Comparison of ENCODE assay signal across 25 mouse cellular contexts in the genomic region with DNA sequence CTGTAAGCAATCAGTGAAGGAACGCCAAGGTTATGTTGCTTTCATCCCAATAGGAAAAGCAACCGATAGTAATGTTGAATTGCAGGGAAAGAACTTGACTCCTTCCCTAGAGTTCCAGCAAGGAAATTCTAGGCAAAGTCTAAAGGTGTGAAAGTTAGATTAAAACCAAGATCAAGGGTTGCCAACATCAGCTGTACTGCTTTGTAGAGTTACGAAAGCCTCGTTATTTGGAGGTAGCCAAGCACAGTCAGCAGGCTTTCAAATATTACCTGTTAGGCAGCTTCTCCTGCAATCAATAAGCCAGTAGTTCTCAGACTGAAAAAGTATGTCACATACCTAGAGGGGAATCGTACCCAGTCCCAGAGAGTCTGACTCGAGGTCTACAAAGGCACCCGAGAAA. TPM values are rescaled to one million over a fixed set of nuclear protein-coding genes. Genes with fewer than 3 reads are reported as not detected.
A peak's percentile ranks its signal among the peaks of the same experiment; 100 is the strongest.
DNase-seq lines count a peak whose midpoint lies in the region; ATAC-seq and TF ChIP-seq lines count a peak whose summit lies in the region.
"Had no signal": no experiment of that assay in that cellular context is flagged by ENCODE, and none has a peak within 500 bp of the region (broad histone marks: within the 10 kb centered on the region; RNA-seq: fewer than 3 reads in every experiment).

No protein-coding gene starts in this region.

- H3K9ac ChIP-seq in intestine, embryonic 16.5 days (ENCODE audit: low read depth, low read length) = no peak overlapping the region
- H3K9ac ChIP-seq in intestine, postnatal 0 days (ENCODE audit: low read depth, low read length) = no peak overlapping the region
- H3K9ac ChIP-seq: embryonic facial prominence, embryonic 12.5 days; embryonic facial prominence, embryonic 15.5 days; forebrain, embryonic 12.5 days; heart, embryonic 13.5 days; hindbrain, embryonic 14.5 days had no signal

- 88% methylated on average over 7 of the region's 7 CpGs for WGBS in intestine, embryonic 16.5 days
- 65% methylated on average over 7 of the region's 7 CpGs for WGBS in intestine, postnatal 0 days
- 94% methylated on average over 7 of the region's 7 CpGs for WGBS in limb, embryonic 10.5 days

- H3K4me2 ChIP-seq in intestine, embryonic 16.5 days (ENCODE audit: low read depth, low read length) = no peak overlapping the region
- no peak overlapping the region for H3K4me2 ChIP-seq in intestine, postnatal 0 days (replicated peaks; ENCODE audit: low read depth)
- H3K4me2 ChIP-seq: embryonic facial prominence, embryonic 12.5 days; embryonic facial prominence, embryonic 15.5 days; forebrain, embryonic 12.5 days; heart, embryonic 13.5 days; hindbrain, embryonic 14.5 days had no signal

- TF ChIP-seq CTCF in intestine, postnatal 0 days (IDR thresholded peaks at IDR 0.05; ENCODE audit: low read depth) = no peak

- no peaks in the 10 kb centered on the region for H3K36me3 ChIP-seq in intestine, embryonic 16.5 days (ENCODE audit: control insufficient read depth, insufficient read depth, low read length)
- H3K36me3 ChIP-seq in intestine, postnatal 0 days (ENCODE audit: control insufficient read depth, insufficient read depth) = no peaks in the 10 kb centered on the region
- no peaks in the 10 kb centered on the region for H3K36me3 ChIP-seq in limb, embryonic 10.5 days
- H3K36me3 ChIP-seq: embryonic facial prominence, embryonic 12.5 days; embryonic facial prominence, embryonic 15.5 days; forebrain, embryonic 12.5 days; heart, embryonic 10.5 days; heart, embryonic 13.5 days had no signal

- ATAC-seq in intestine, embryonic 16.5 days = peak; percentile 50; the same call in 1 of the 2 replicates
- ATAC-seq in intestine, postnatal 0 days = no peak
- ATAC-seq: forebrain, embryonic 16.5 days; hindbrain, postnatal 0 days had no signal

- peak; percentile 82 for DNase-seq in kidney, adult 9 months
- no peak for DNase-seq in kidney, adult 18-20 months
- peak; percentile 37 for DNase-seq in fat pad, adult 2 months (ENCODE audit: extremely low read depth, low read depth, low spot score)
- peak; percentile 19 for DNase-seq in limb, embryonic 10.5 days (ENCODE audit: low spot score)
- DNase-seq: adrenal gland, adult 2 months; adrenal gland, postnatal 14 days; cerebellum, adult 11 months; cerebellum, adult 2 months; cerebellum, adult 9-11 months; cerebellum, postnatal 25 days; gastrocnemius, postnatal 14 days; heart, adult 2 months; heart, postnatal 14 days; heart, postnatal 4 days had no signal

- H3K9me3 ChIP-seq in intestine, embryonic 16.5 days (ENCODE audit: control insufficient read depth, low read length) = no peaks in the 10 kb centered on the region
- H3K9me3 ChIP-seq in intestine, postnatal 0 days (ENCODE audit: control insufficient read depth) = no peaks in the 10 kb centered on the region
- no peaks in the 10 kb centered on the region for H3K9me3 ChIP-seq in limb, embryonic 10.5 days (replicated peaks)
- H3K9me3 ChIP-seq: embryonic facial prominence, embryonic 12.5 days; embryonic facial prominence, embryonic 15.5 days; forebrain, embryonic 12.5 days; heart, embryonic 10.5 days; heart, embryonic 13.5 days had no signal

- no peak overlapping the region for H3K4me3 ChIP-seq in intestine, embryonic 16.5 days (ENCODE audit: low read length)
- H3K4me3 ChIP-seq in intestine, postnatal 0 days (ENCODE audit: low read depth, low read length) = no peak overlapping the region
- H3K4me3 ChIP-seq in limb, embryonic 10.5 days = no peak overlapping the region
- H3K4me3 ChIP-seq: embryonic facial prominence, embryonic 12.5 days; embryonic facial prominence, embryonic 15.5 days; forebrain, embryonic 12.5 days; heart, adult 2 months; heart, embryonic 10.5 days; heart, embryonic 13.5 days had no signal

- no peaks in the 10 kb centered on the region for H3K27me3 ChIP-seq in intestine, embryonic 16.5 days (replicated peaks; ENCODE audit: control insufficient read depth, insufficient read depth, low read length)
- H3K27me3 ChIP-seq in intestine, postnatal 0 days (replicated peaks; ENCODE audit: control insufficient read depth, insufficient read depth, low read length) = no peaks in the 10 kb centered on the region
- H3K27me3 ChIP-seq in limb, embryonic 10.5 days (ENCODE audit: low read depth, poor library complexity, severe bottlenecking) = no peaks in the 10 kb centered on the region
- H3K27me3 ChIP-seq: embryonic facial prominence, embryonic 12.5 days; embryonic facial prominence, embryonic 15.5 days; forebrain, embryonic 12.5 days; heart, embryonic 13.5 days had no signal

- no peak overlapping the region for H3K27ac ChIP-seq in intestine, embryonic 16.5 days (ENCODE audit: low read length)
- H3K27ac ChIP-seq in intestine, postnatal 0 days (ENCODE audit: low read depth, low read length) = no peak overlapping the region
- no peak overlapping the region for H3K27ac ChIP-seq in limb, embryonic 10.5 days
- H3K27ac ChIP-seq: embryonic facial prominence, embryonic 12.5 days; embryonic facial prominence, embryonic 15.5 days; forebrain, embryonic 12.5 days; heart, adult 2 months; heart, embryonic 10.5 days; heart, embryonic 13.5 days; hindbrain, embryonic 14.5 days; hindbrain, postnatal 0 days had no signal

- H3K4me1 ChIP-seq in intestine, embryonic 16.5 days (ENCODE audit: control insufficient read depth, insufficient read depth, low read length) = no peaks in the 10 kb centered on the region
- no peaks in the 10 kb centered on the region for H3K4me1 ChIP-seq in intestine, postnatal 0 days (replicated peaks; ENCODE audit: control insufficient read depth, insufficient read depth, low read length)
- peaks cover 1% of the 10 kb centered on the region; the same call in 1 of the 2 replicates for H3K4me1 ChIP-seq in limb, embryonic 10.5 days
- H3K4me1 ChIP-seq: embryonic facial prominence, embryonic 12.5 days; embryonic facial prominence, embryonic 15.5 days; forebrain, embryonic 12.5 days had no signal

RNA-seq across cellular contexts. Expression of a gene that starts 58.4 kb away (rescaled TPM):
- polyA plus RNA-seq in intestine, embryonic 16.5 days (2015; fragmentation: Nextera tagmentation; extraction: Ambion mirVana) = 0.26 and 0.32 TPM in 2 replicates
- 0.08 TPM in 1 of 2 replicates, not detected in the other for polyA plus RNA-seq in intestine, postnatal 0 days (2015; fragmentation: Nextera tagmentation; extraction: Ambion mirVana)
- 0.28 and 0.44 TPM in 2 replicates for polyA plus RNA-seq in limb, embryonic 10.5 days (2016; fragmentation: Nextera tagmentation; extraction: Ambion mirVana)
- polyA plus RNA-seq: adrenal gland, adult 2 months; CD4-positive, CD25-positive, alpha-beta regulatory T cell, adult 4 months; cerebellum, adult 2 months; embryonic facial prominence, embryonic 15.5 days; forebrain, embryonic 16.5 days; hindbrain, postnatal 0 days had no signal
